Mouse (Mus musculus) 416B (cell line): Measurements from ENCODE around the gene Hs6st3.

Experiments used
- DNase-seq: peaks from one replicate; pipeline ENCODE4 v3.0.0; 2011; ENCODE audit warnings: low read depth

Hs6st3 gene

GRCm38 (mm10) chr14:119908032-119908675 is 770.0 kb downstream of the Hs6st3 start:
- DNase-seq: no peak

GRCm38 (mm10) chr14:119914508-119914907 is 776.4 kb downstream of the Hs6st3 start:
- no peak for DNase-seq

GRCm38 (mm10) chr14:119918281-119919034 is 780.3 kb downstream of the Hs6st3 start:
- DNase-seq: no peak

- DNase-seq: no peak
These were observed 781.0 kb downstream of the Hs6st3 start for GRCm38 (mm10) chr14:119919177-119919576.
